Mouse (Mus musculus) forebrain, embryonic 14.5 days (tissue): ENCODE data around the gene Ifitm7. TPM values are rescaled to one million over a fixed set of nuclear protein-coding genes. Genes with fewer than 3 reads are reported as not detected.

Experiments
- polyA plus RNA-seq: library from polyadenylated mRNA; unstranded; fragments of >200 nt; fragmentation: Nextera tagmentation; extraction: Ambion mirVana; gene quantifications from 2 replicates; pipeline ENCODE4 v1.2.1, GENCODE M21; 2014

Ifitm7 gene
- polyA plus RNA-seq, 1 experiment from 2014 or later = 0.42 TPM

Other genes with a start within 250 kb of the Ifitm7 start
- 70.7 and 76.2 TPM in 2 replicates for gene Rrn3, start 206.2 kb downstream of the Ifitm7 start, polyA plus RNA-seq
- 218 and 239 TPM in 2 replicates for gene Ntan1, start 168.0 kb downstream of the Ifitm7 start, polyA plus RNA-seq
- 62.2 and 66.4 TPM in 2 replicates for gene Pdxdc1, start 83.8 kb downstream of the Ifitm7 start, polyA plus RNA-seq
- gene Mpv17l, start 83.7 kb downstream of the Ifitm7 start, polyA plus RNA-seq = 11.8 and 12.1 TPM in 2 replicates
- 142 and 156 TPM in 2 replicates for gene 2900011O08Rik, start 284 bp downstream of the Ifitm7 start, polyA plus RNA-seq
- gene Nde1, start 176.4 kb upstream of the Ifitm7 start, polyA plus RNA-seq = 63.3 and 75.4 TPM in 2 replicates
- 17.1 and 20.2 TPM in 2 replicates for gene Marf1, start 176.5 kb upstream of the Ifitm7 start, polyA plus RNA-seq